Mouse (Mus musculus) cerebellum, adult 2 months (tissue): ENCODE data around the gene Tmem100.

Experiments used
- CTCF ChIP-seq: fragments of 200-500 bp; IDR thresholded peaks from 2 replicates; pipeline ENCODE4 v1.5.1; 2011; ENCODE audit warnings: low read depth, mild to moderate bottlenecking, control low read depth, low read length, moderate library complexity, borderline replicate concordance; ENCODE audit not compliant: insufficient read depth
- POLR2A ChIP-seq: fragments of 200-500 bp; IDR thresholded peaks from 2 replicates; pipeline ENCODE4 v1.6.1; 2011; ENCODE audit warnings: low read length, control low read depth, borderline replicate concordance; ENCODE audit not compliant: insufficient read depth

GRCm38 (mm10) chr11:90044459-90044858, 14.3 kb downstream of the Tmem100 start:
- TF ChIP-seq CTCF = no peak
- no peak for TF ChIP-seq POLR2A
